Mouse (Mus musculus) effector memory CD4-positive, alpha-beta T cell, adult 5 months (primary cell): ENCODE data around the gene Ikbkg. TPM values are rescaled to one million over a fixed set of nuclear protein-coding genes. Genes with fewer than 3 reads are reported as not detected.

Experiments used
- polyA plus RNA-seq: library from polyadenylated mRNA; unstranded; fragments of 100-300 nt; shearing (Covaris generic); gene quantifications from one replicate; pipeline ENCODE4 v1.2.1, GENCODE M21; 2017

The Ikbkg gene
- polyA plus RNA-seq = 39.7 TPM

DNA sequence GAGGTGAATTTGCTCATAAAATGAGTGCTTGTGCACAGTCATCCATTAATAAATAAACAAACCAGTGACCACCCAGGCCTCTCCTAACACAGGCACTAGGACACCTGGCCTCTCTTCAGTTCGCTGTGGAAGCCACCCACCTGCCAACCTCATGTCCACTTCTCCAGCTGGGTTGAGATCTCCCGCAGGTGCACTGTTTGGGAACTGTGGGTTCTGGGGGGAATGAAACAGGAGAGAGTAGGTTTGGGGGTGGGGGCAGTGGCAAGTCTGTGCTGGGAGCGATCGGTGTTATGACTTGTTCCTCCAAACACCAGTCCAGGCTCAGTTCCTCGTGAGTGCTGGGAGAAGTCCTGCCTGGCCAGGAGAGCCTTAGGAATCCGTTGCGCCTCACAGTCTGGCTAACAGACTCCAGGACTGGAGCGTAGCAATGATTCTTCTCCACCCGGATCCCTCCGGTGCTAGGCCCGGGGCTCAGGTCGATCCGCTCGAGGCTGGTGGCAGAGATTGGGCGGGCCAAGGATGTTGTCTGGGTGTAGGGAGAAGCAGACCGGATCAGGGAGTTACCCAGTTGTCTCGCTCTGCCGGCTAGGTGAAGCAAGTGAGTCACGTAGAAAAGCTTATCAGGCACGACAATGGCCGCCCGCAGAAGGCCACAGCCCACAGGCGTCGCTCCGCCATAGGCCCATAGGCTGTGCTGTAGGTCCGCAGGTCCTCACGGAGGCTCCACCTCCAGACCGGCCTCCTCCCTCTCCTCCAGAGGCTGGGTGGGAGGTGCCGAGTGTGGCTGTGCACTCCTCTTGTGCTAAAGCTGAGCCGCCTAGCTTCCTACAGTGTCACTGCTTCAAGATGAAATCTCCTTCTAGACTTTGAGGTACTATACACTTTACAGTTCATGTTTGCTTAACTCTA is at the start of gene Ikbkg, which contains the start of gene Fam3a:
Gene Ikbkg, plus strand, starts transcription at position 756 of the 909 bp plus-strand sequence.
Gene Fam3a, minus strand, starts transcription at position 738 of the 909 bp plus-strand sequence.

DNA sequence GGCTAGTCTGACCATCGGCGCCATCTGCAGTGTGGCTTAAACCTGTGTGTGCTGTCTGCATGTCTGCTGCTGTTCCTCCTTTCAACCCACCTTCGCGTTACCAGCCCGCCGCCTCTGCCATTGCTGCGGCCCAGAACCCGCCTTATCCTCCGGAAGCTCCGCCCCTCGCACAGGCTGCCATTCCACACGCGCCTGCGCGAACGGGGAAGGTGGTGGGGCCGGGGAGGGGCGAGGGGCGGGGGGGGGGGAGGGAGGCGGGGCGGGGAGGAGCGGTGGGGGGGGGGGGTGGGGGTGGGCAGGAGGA is 39.7 kb upstream of the Ikbkg start, which contains the start of gene Lage3:
Gene Lage3, minus strand, starts transcription at position 152 of the 304 bp plus-strand sequence.

GRCm38 (mm10) chrX:74372888-74373549 is 20.1 kb upstream of the Ikbkg start, which contains the start of the genes Ubl4a and Slc10a3:
Gene Ubl4a, minus strand, starts transcription at chrX:74373218.
Gene Slc10a3, minus strand, starts transcription at chrX:74373349.

DNA sequence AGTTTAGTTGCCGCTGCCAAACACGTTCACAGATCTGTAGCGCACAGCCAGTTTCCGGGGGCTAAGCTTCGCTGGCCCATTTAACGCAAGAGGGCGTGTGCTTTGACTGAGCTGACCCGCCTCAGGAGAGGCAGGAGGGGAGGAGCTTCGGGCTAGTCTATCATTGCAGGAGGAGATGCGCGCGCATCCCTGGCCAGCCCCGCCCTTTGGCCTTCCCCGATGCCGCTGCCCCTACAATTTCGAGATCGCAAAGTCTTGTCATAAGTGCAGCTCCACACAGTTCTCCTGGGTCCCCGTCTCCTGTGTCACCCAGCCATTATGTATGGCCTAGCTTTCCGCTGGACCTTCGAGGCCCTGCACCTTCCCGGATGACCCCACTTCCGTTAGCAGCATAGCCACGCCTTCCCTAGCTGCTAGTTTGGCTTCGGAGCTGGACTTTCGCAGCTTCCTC is 35.8 kb downstream of the Ikbkg start, which contains the start of gene G6pdx:
Gene G6pdx, minus strand, starts transcription at position 369 of the 451 bp plus-strand sequence.

DNA sequence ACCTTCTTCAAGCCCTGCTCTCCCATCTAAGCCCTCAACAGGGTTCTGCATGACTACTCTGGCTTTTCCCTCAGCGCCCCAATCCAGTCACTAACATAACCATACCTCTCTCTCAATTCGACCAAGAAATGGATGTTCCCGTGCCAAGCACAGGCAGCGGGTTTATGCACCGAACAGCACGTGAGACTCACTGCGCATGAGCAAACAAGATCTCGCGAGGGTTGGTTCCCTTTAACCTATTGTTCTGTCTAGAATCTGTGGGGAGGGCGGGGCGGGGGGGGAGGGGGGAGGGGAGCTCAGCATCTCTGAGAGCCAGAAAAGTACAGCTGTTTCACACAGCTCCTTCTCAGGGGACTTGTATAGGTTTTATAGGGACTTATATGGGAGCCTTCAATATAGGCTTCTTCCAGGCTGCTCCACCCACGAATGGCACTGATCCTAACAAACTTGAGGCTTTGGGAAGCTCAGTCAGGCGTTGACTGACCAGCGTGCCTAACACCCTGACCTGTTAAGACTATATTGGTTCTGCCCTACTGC is 88.3 kb downstream of the Ikbkg start, which contains the start of gene Gm6880:
Gene Gm6880, minus strand, starts transcription at position 51 of the 537 bp plus-strand sequence.

Other genes with a start within 250 kb of the Ikbkg start
- not detected for gene Tex28, start 225.5 kb upstream of the Ikbkg start, polyA plus RNA-seq
- gene Tktl1, start 216.0 kb upstream of the Ikbkg start, polyA plus RNA-seq = 0.25 TPM
- 366 TPM for gene Flna, start 143.5 kb upstream of the Ikbkg start, polyA plus RNA-seq
- gene Emd, start 138.6 kb upstream of the Ikbkg start, polyA plus RNA-seq = 154 TPM
- 119 TPM for gene Rpl10, start 122.5 kb upstream of the Ikbkg start, polyA plus RNA-seq
- 104 TPM for gene Taz, start 111.4 kb upstream of the Ikbkg start, polyA plus RNA-seq
- 18.4 TPM for gene Dnase1l1, start 111.0 kb upstream of the Ikbkg start, polyA plus RNA-seq
- 164 TPM for gene Atp6ap1, start 96.2 kb upstream of the Ikbkg start, polyA plus RNA-seq
- gene Gdi1, start 88.3 kb upstream of the Ikbkg start, polyA plus RNA-seq = 216 TPM
- 57.9 TPM for gene Fam50a, start 80.3 kb upstream of the Ikbkg start, polyA plus RNA-seq
- gene Plxna3, start 64.2 kb upstream of the Ikbkg start, polyA plus RNA-seq = 3.4 TPM
- gene Lage3, start 39.7 kb upstream of the Ikbkg start, polyA plus RNA-seq = 16.9 TPM
- gene Ubl4a, start 20.1 kb upstream of the Ikbkg start, polyA plus RNA-seq = 32.9 TPM
- gene Slc10a3, start 19.9 kb upstream of the Ikbkg start, polyA plus RNA-seq = 28.0 TPM
- 14.2 TPM for gene Fam3a, start within 50 bp of the Ikbkg start, polyA plus RNA-seq
- 44.5 TPM for gene G6pdx, start 35.9 kb downstream of the Ikbkg start, polyA plus RNA-seq
- not detected for gene Gm6880, start 88.1 kb downstream of the Ikbkg start, polyA plus RNA-seq
- not detected for gene Olfr1326-ps1, start 181.6 kb downstream of the Ikbkg start, polyA plus RNA-seq
- not detected for gene Olfr1325, start 199.4 kb downstream of the Ikbkg start, polyA plus RNA-seq